Mouse (Mus musculus): ENCODE data around the gene Sh3yl1. TPM values are rescaled to one million over a fixed set of nuclear protein-coding genes. Genes with fewer than 3 reads are reported as not detected.
A peak's percentile ranks its signal among the peaks of the same experiment; 100 is the strongest.

Sh3yl1 gene
- total RNA-seq, 2 experiments from 2014 or later = 13.8 to 14.0 TPM

- no peak for DNase-seq (ENCODE audit: low spot score in 2 of 2)
Measured at GRCm38 (mm10) chr12:30943057-30943986, 31.9 kb downstream of the Sh3yl1 start.

GRCm38 (mm10) chr12:30944197-30944596 lies 32.7 kb downstream of the Sh3yl1 start:
- DNase-seq (ENCODE audit: low spot score in 2 of 2) = no peak

GRCm38 (mm10) chr12:30970700-30971099 lies 59.2 kb downstream of the Sh3yl1 start:
- DNase-seq (ENCODE audit: low spot score in 2 of 2) = no peak

GRCm38 (mm10) chr12:31003795-31004194 lies 92.3 kb downstream of the Sh3yl1 start:
- no peak for DNase-seq (ENCODE audit: low spot score in 2 of 2)

- peak; percentile 58 to 78 for DNase-seq (ENCODE audit: low spot score in 2 of 2)
Measured at GRCm38 (mm10) chr12:31005010-31005409, 93.5 kb downstream of the Sh3yl1 start.

GRCm38 (mm10) chr12:31008171-31008570 lies 96.7 kb downstream of the Sh3yl1 start:
- peak; percentile 26 to 46 for DNase-seq (ENCODE audit: low spot score in 2 of 2)

Other genes starting within 250 kb of the Sh3yl1 start
- 1 to 10 TPM; 2.2 to 4.0 TPM for gene Alkal2, start 27.3 kb upstream of the Sh3yl1 start, total RNA-seq (2021)
- 10 to 100 TPM; 56.8 to 57.5 TPM for gene Acp1, start 79 bp upstream of the Sh3yl1 start, total RNA-seq (2021)
- gene Fam110c, start 162.2 kb downstream of the Sh3yl1 start, total RNA-seq (2021) = not detected